Mouse (Mus musculus) adrenal gland, postnatal 25 days (tissue): ENCODE data around the gene F2. TPM values are rescaled to one million over a fixed set of nuclear protein-coding genes. Genes with fewer than 3 reads are reported as not detected.

Experiments used
- total RNA-seq: library from RNA; stranded (reverse); gene quantifications from 2 replicates; pipeline ENCODE4 v1.2.3, GENCODE M21; 2021

The F2 gene
- total RNA-seq, 1 experiment from 2014 or later = 0.15 TPM

Other genes with a start within 250 kb of the F2 start
- 13.6 and 20.7 TPM in 2 replicates for gene 1110051M20Rik, start 191.7 kb downstream of the F2 start, total RNA-seq
- 4.7 and 5.2 TPM in 2 replicates for gene Lrp4, start 178.9 kb downstream of the F2 start, total RNA-seq
- 45.1 and 49.3 TPM in 2 replicates for gene Ckap5, start 109.7 kb downstream of the F2 start, total RNA-seq
- 14.5 and 15.5 TPM in 2 replicates for gene Zfp408, start 13.4 kb upstream of the F2 start, total RNA-seq
- gene Arhgap1, start 13.4 kb upstream of the F2 start, total RNA-seq = 58.7 and 68.6 TPM in 2 replicates
- gene Atg13, start 74.2 kb upstream of the F2 start, total RNA-seq = 67.5 and 84.1 TPM in 2 replicates
- 12.5 and 13.9 TPM in 2 replicates for gene Harbi1, start 74.4 kb upstream of the F2 start, total RNA-seq
- 37.2 and 41.0 TPM in 2 replicates for gene Ambra1, start 93.7 kb upstream of the F2 start, total RNA-seq